Mouse (Mus musculus): ENCODE results near the gene Gpr4. TPM values are rescaled to one million over a fixed set of nuclear protein-coding genes. Genes with fewer than 3 reads are reported as not detected.
A peak's percentile ranks its signal among the peaks of the same experiment; 100 is the strongest.

The Gpr4 gene
- polyA plus RNA-seq, 1 experiment from 2014 or later, result 0.50 TPM

MicroRNA genes within 50 kb of the gene (microRNA counts, 519-probe panel; counts per million panel counts)
- microRNA mmu-miR-330, result not detected

Small RNAs within 50 kb of the gene (microRNA-seq; reads per million reads assigned to microRNA genes)
- gene Mir330, result 167 reads per million, percentile 58 among the genes with 10 or more reads in this experiment

Other genes with a start within 250 kb of the Gpr4 start
- not detected in 2 replicates for gene Nanos2, start 225.1 kb upstream of the Gpr4 start, polyA plus RNA-seq (2015; fragmentation: Nextera tagmentation; extraction: Ambion mirVana)
- 0.15 and 0.55 TPM in 2 replicates for gene Mypop, start 221.3 kb upstream of the Gpr4 start, polyA plus RNA-seq (2015; fragmentation: Nextera tagmentation; extraction: Ambion mirVana)
- 8.2 and 9.9 TPM in 2 replicates for gene Irf2bp1, start 208.5 kb upstream of the Gpr4 start, polyA plus RNA-seq (2015; fragmentation: Nextera tagmentation; extraction: Ambion mirVana)
- gene Foxa3, start 189.0 kb upstream of the Gpr4 start, polyA plus RNA-seq (2015; fragmentation: Nextera tagmentation; extraction: Ambion mirVana), result 45.8 and 52.1 TPM in 2 replicates
- 14.6 and 15.4 TPM in 2 replicates for gene Sympk, start 188.2 kb upstream of the Gpr4 start, polyA plus RNA-seq (2015; fragmentation: Nextera tagmentation; extraction: Ambion mirVana)
- not detected in 2 replicates for gene Rsph6a, start 157.8 kb upstream of the Gpr4 start, polyA plus RNA-seq (2015; fragmentation: Nextera tagmentation; extraction: Ambion mirVana)
- gene Dmwd, start 136.3 kb upstream of the Gpr4 start, polyA plus RNA-seq (2015; fragmentation: Nextera tagmentation; extraction: Ambion mirVana), result 3.6 and 5.4 TPM in 2 replicates
- gene Dmpk, start 128.7 kb upstream of the Gpr4 start, polyA plus RNA-seq (2015; fragmentation: Nextera tagmentation; extraction: Ambion mirVana), result 13.9 and 15.8 TPM in 2 replicates
- gene Six5, start 117.9 kb upstream of the Gpr4 start, polyA plus RNA-seq (2015; fragmentation: Nextera tagmentation; extraction: Ambion mirVana), result 0.90 and 1.2 TPM in 2 replicates
- 0.14 and 0.17 TPM in 2 replicates for gene Gm4969, start 94.2 kb upstream of the Gpr4 start, polyA plus RNA-seq (2015; fragmentation: Nextera tagmentation; extraction: Ambion mirVana)
- 5.1 TPM in 2 replicates for gene Fbxo46, start 92.7 kb upstream of the Gpr4 start, polyA plus RNA-seq (2015; fragmentation: Nextera tagmentation; extraction: Ambion mirVana)
- gene Qpctl, start 63.2 kb upstream of the Gpr4 start, polyA plus RNA-seq (2015; fragmentation: Nextera tagmentation; extraction: Ambion mirVana), result 4.1 and 4.6 TPM in 2 replicates
- gene Snrpd2, start 62.8 kb upstream of the Gpr4 start, polyA plus RNA-seq (2015; fragmentation: Nextera tagmentation; extraction: Ambion mirVana), result 52.8 and 55.6 TPM in 2 replicates
- 0.36 and 1.0 TPM in 2 replicates for gene Gipr, start 46.4 kb upstream of the Gpr4 start, polyA plus RNA-seq (2015; fragmentation: Nextera tagmentation; extraction: Ambion mirVana)
- 3.9 and 4.2 TPM in 2 replicates for gene Eml2, start 36.1 kb upstream of the Gpr4 start, polyA plus RNA-seq (2015; fragmentation: Nextera tagmentation; extraction: Ambion mirVana)
- gene Opa3, start 15.8 kb downstream of the Gpr4 start, polyA plus RNA-seq (2015; fragmentation: Nextera tagmentation; extraction: Ambion mirVana), result 15.3 and 16.0 TPM in 2 replicates
- gene Vasp, start 59.3 kb downstream of the Gpr4 start, polyA plus RNA-seq (2015; fragmentation: Nextera tagmentation; extraction: Ambion mirVana), result 41.2 and 42.4 TPM in 2 replicates
- gene Ppm1n, start 67.5 kb downstream of the Gpr4 start, polyA plus RNA-seq (2015; fragmentation: Nextera tagmentation; extraction: Ambion mirVana), result 0.05 TPM in 1 of 2 replicates, not detected in the other
- gene Rtn2, start 70.1 kb downstream of the Gpr4 start, polyA plus RNA-seq (2015; fragmentation: Nextera tagmentation; extraction: Ambion mirVana), result 3.9 and 5.2 TPM in 2 replicates
- 0.03 TPM in 1 of 2 replicates, not detected in the other for gene Fosb, start 97.5 kb downstream of the Gpr4 start, polyA plus RNA-seq (2015; fragmentation: Nextera tagmentation; extraction: Ambion mirVana)
- gene Ercc1, start 132.2 kb downstream of the Gpr4 start, polyA plus RNA-seq (2015; fragmentation: Nextera tagmentation; extraction: Ambion mirVana), result 14.0 and 14.5 TPM in 2 replicates
- 7.9 and 8.1 TPM in 2 replicates for gene Cd3eap, start 146.9 kb downstream of the Gpr4 start, polyA plus RNA-seq (2015; fragmentation: Nextera tagmentation; extraction: Ambion mirVana)
- gene Ppp1r13l, start 147.2 kb downstream of the Gpr4 start, polyA plus RNA-seq (2015; fragmentation: Nextera tagmentation; extraction: Ambion mirVana), result 0.94 and 1.5 TPM in 2 replicates
- 6.2 and 7.5 TPM in 2 replicates for gene Ercc2, start 169.5 kb downstream of the Gpr4 start, polyA plus RNA-seq (2015; fragmentation: Nextera tagmentation; extraction: Ambion mirVana)
- gene Klc3, start 191.6 kb downstream of the Gpr4 start, polyA plus RNA-seq (2015; fragmentation: Nextera tagmentation; extraction: Ambion mirVana), result 0.46 and 0.84 TPM in 2 replicates
- 32.2 and 49.9 TPM in 2 replicates for gene Ckm, start 192.2 kb downstream of the Gpr4 start, polyA plus RNA-seq (2015; fragmentation: Nextera tagmentation; extraction: Ambion mirVana)
- gene Mark4, start 246.3 kb downstream of the Gpr4 start, polyA plus RNA-seq (2015; fragmentation: Nextera tagmentation; extraction: Ambion mirVana), result 1.2 and 1.6 TPM in 2 replicates